Mouse (Mus musculus) forebrain, embryonic 13.5 days (tissue): ENCODE results near the gene Adgrl1. TPM values are rescaled to one million over a fixed set of nuclear protein-coding genes. Genes with fewer than 3 reads are reported as not detected.

Experiments used
- ATAC-seq: fragments of 200-750 bp; cut with Nextera tagmentation; 2 replicates; pipeline ENCODE4 v1.8.0; 2017
- H3K27ac ChIP-seq: fragments of 300-500 bp; sonication (generic); 2 replicates; pipeline ENCODE4 v1.5.1; 2015; ENCODE audit warnings: inconsistent platforms, mild to moderate bottlenecking, moderate library complexity
- H3K27me3 ChIP-seq: fragments of 300-500 bp; sonication (generic); 2 replicates; pipeline ENCODE4 v1.6.1; 2015; ENCODE audit warnings: mild to moderate bottlenecking, inconsistent platforms
- H3K36me3 ChIP-seq: fragments of 300-500 bp; sonication (generic); 2 replicates; pipeline ENCODE4 v1.6.1; 2015; ENCODE audit warnings: mild to moderate bottlenecking, inconsistent platforms; ENCODE audit not compliant: poor library complexity, severe bottlenecking
- H3K4me1 ChIP-seq: fragments of 300-500 bp; sonication (generic); 2 replicates; pipeline ENCODE4 v1.6.1; 2015; ENCODE audit warnings: inconsistent platforms
- H3K4me2 ChIP-seq: fragments of 300-500 bp; sonication (generic); 2 replicates; pipeline ENCODE4 v1.6.1; 2015; ENCODE audit warnings: inconsistent platforms, mild to moderate bottlenecking, moderate library complexity
- H3K4me3 ChIP-seq: fragments of 300-500 bp; sonication (generic); 2 replicates; pipeline ENCODE4 v1.5.1; 2015; ENCODE audit warnings: mild to moderate bottlenecking, inconsistent platforms
- H3K9ac ChIP-seq: fragments of 300-500 bp; sonication (generic); 2 replicates; pipeline ENCODE4 v1.6.1; 2015; ENCODE audit warnings: mild to moderate bottlenecking, inconsistent platforms
- H3K9me3 ChIP-seq: fragments of 300-500 bp; sonication (generic); replicated peaks from 2 replicates; pipeline ENCODE4 v1.6.1; 2016; ENCODE audit warnings: inconsistent platforms
- WGBS: fragments of 180-500 bp; shearing (Covaris S2); methylation state at CpG from one replicate; pipeline ENCODE4 v1.1.7; 2015; 5-methylcytosine and 5-hydroxymethylcytosine counted together
- polyA plus RNA-seq: library from polyadenylated mRNA; unstranded; fragments of >200 nt; fragmentation: Nextera tagmentation; extraction: Ambion mirVana; gene quantifications from 2 replicates; pipeline ENCODE4 v1.2.1, GENCODE M21; 2015

Adgrl1 gene
- polyA plus RNA-seq, 1 experiment from 2014 or later = 32.8 TPM

GRCm38 (mm10) chr8:83934994-83935393 is 35.1 kb downstream of the Adgrl1 start:
- Histone ChIP-seq H3K9me3 (no peaks in the 10 kb centered on the region), H3K4me1 (no peaks in the 10 kb centered on the region), H3K27ac (no peak overlapping the region), H3K9ac (no peak overlapping the region), H3K4me3 (no peak overlapping the region), H3K27me3 (no peaks in the 10 kb centered on the region), H3K4me2 (no peak overlapping the region), H3K36me3 (peaks cover 99% of the 10 kb centered on the region)
- 74% methylated on average over 2 of the region's 2 CpGs for WGBS
- ATAC-seq = no peak

GRCm38 (mm10) chr8:83935435-83935834 is 35.5 kb downstream of the Adgrl1 start:
- Histone ChIP-seq H3K27ac (no peak overlapping the region), H3K4me1 (no peaks in the 10 kb centered on the region), H3K4me2 (no peak overlapping the region), H3K9me3 (no peaks in the 10 kb centered on the region), H3K4me3 (no peak overlapping the region), H3K36me3 (peaks cover 98% of the 10 kb centered on the region), H3K9ac (no peak overlapping the region), H3K27me3 (no peaks in the 10 kb centered on the region)
- 94% methylated on average over 8 of the region's 8 CpGs for whole genome bisulfite sequencing
- no peak for ATAC-seq

DNA sequence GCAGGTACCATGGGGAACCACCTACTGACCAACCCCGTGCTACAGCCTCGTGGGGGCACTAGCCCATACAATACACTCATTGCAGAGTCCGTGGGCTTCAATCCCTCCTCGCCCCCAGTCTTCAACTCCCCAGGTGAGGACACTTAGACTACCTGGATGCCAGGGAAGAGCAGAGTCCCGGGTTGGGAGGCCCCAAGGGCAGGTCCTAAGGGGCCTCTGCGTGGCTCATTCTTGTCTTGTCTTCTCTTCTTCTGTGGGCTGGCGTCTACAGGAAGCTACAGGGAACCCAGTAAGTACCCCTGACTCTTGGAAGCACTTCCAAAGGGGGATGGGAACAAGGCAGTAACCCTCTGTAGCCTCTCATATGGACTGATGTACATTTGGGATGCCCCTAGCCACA is 37.7 kb downstream of the Adgrl1 start:
- 95% methylated on average over 7 of the region's 7 CpGs for WGBS
- Histone ChIP-seq H3K4me2 (no peak overlapping the region), H3K27me3 (no peaks in the 10 kb centered on the region), H3K27ac (no peak overlapping the region), H3K36me3 (peaks cover 76% of the 10 kb centered on the region), H3K9me3 (no peaks in the 10 kb centered on the region), H3K9ac (no peak overlapping the region), H3K4me1 (no peaks in the 10 kb centered on the region), H3K4me3 (no peak overlapping the region)
- no peak for ATAC-seq

DNA sequence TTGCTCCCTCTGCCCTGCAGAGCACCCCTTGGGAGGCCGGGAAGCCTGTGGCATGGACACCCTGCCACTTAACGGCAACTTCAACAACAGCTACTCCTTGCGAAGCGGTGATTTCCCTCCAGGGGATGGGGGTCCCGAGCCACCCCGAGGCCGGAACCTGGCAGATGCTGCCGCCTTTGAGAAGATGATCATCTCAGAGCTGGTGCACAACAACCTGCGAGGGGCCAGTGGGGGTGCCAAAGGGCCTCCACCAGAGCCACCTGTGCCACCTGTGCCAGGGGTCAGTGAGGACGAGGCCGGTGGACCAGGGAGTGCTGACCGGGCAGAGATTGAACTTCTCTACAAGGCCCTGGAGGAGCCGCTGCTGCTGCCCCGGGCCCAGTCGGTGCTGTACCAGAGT is 38.4 kb downstream of the Adgrl1 start:
- ATAC-seq = no peak
- no peak overlapping the region for H3K9ac ChIP-seq
- H3K27ac ChIP-seq = no peak overlapping the region
- H3K9me3 ChIP-seq = no peaks in the 10 kb centered on the region
- H3K36me3 ChIP-seq = peaks cover 69% of the 10 kb centered on the region
- H3K27me3 ChIP-seq = no peaks in the 10 kb centered on the region
- no peak overlapping the region for H3K4me3 ChIP-seq
- H3K4me1 ChIP-seq = no peaks in the 10 kb centered on the region
- no peak overlapping the region for H3K4me2 ChIP-seq
- WGBS = 93% methylated on average over 15 of the region's 15 CpGs

DNA sequence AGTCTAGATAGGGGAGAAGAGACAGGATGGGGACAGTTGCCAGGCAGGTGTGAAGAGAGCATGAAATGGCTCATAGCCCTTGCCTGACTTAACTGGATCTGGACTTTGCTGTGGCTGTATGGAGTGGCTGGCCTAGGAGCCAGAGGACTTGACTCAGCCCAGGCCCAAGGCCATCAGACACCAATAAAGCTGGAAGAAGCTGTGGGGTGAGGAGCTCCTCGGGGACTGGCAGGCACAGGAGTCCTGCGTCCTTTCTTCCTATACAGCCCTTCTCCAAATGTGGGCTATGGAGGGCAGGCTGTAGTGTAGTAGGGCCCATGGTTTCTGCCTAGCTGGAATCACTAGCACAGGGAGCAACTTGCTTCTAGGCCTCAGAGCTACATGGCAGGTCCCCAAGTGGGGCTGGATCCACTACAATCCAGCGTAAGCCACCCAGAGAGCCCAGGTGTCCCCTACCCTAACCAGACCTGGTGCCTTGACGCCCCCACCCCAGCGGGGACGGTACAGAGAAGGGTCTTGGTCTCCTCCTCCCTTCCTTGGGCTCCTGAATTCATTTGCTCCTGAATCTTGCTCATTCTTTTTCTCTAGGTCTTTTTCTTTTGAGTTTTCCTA is 41.3 kb downstream of the Adgrl1 start:
- no peaks in the 10 kb centered on the region for H3K27me3 ChIP-seq

GRCm38 (mm10) chr8:83942446-83942845 is 42.5 kb downstream of the Adgrl1 start:
- no peak overlapping the region for H3K4me2 ChIP-seq
- no peak for ATAC-seq
- peaks cover 28% of the 10 kb centered on the region for H3K36me3 ChIP-seq
- H3K27ac ChIP-seq = no peak overlapping the region
- WGBS = 87% methylated on average over 1 of the region's 1 CpGs
- no peak overlapping the region for H3K4me3 ChIP-seq
- H3K9me3 ChIP-seq = no peaks in the 10 kb centered on the region
- no peaks in the 10 kb centered on the region for H3K4me1 ChIP-seq
- H3K9ac ChIP-seq = no peak overlapping the region
- no peaks in the 10 kb centered on the region for H3K27me3 ChIP-seq

More for the DNA sequence above, 41.3 kb downstream of the Adgrl1 start:
- 70% methylated on average over 6 of the region's 6 CpGs for WGBS
- no peak overlapping the region for H3K27ac ChIP-seq
- H3K4me3 ChIP-seq = no peak overlapping the region
- H3K36me3 ChIP-seq = peaks cover 41% of the 10 kb centered on the region
- no peak for ATAC-seq
- no peak overlapping the region for H3K4me2 ChIP-seq
- H3K4me1 ChIP-seq = no peaks in the 10 kb centered on the region
- H3K9ac ChIP-seq = no peak overlapping the region
- H3K9me3 ChIP-seq = no peaks in the 10 kb centered on the region

DNA sequence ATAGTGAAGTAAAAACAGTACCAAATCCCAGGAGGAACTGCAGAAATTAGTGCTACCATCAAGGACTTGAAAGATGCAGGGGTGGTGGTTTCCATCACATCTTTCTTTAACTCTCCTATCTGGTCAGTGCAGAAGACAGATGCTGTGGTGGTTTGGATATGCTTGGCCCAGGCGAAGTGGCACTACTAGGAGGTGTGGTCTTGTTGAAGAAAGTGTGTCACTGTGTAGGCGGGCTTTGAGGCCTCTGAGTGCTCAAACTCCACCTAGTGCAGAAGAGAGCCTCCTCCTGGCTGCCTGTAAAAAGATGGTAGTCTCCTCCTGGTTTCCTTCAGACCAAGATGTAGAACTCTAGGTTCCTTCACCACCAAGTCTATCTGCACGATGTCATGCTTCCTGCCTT is 45.6 kb downstream of the Adgrl1 start:
- H3K27me3 ChIP-seq = no peaks in the 10 kb centered on the region
- H3K4me1 ChIP-seq = no peaks in the 10 kb centered on the region
- no peak overlapping the region for H3K27ac ChIP-seq
- H3K4me3 ChIP-seq = no peak overlapping the region
- no peaks in the 10 kb centered on the region for H3K36me3 ChIP-seq
- 70% methylated on average over 3 of the region's 3 CpGs for WGBS
- H3K9ac ChIP-seq = no peak overlapping the region
- H3K4me2 ChIP-seq = no peak overlapping the region
- H3K9me3 ChIP-seq = no peaks in the 10 kb centered on the region
- no peak for ATAC-seq

DNA sequence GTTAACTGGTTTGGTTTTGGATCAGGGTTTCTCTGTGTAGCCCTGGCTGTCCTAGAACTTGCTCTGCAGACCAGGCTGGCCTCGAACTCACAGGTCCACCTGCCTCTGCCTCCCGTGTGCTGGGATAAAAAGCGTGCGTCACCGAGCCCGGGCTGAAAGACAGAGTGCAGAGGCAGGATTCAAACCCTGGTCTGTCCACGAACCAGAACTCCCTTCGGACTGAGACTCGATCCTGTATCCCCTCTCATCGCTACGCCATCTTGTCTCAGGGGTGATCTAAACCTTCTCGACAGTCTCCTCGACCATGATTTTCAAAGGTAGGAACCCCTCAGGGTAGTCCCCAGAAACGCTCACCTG is 54.8 kb downstream of the Adgrl1 start:
- Histone ChIP-seq H3K27me3 (no peaks in the 10 kb centered on the region), H3K4me3 (peak overlapping the region; percentile 71), H3K4me2 (peak overlapping the region; percentile 89), H3K4me1 (peaks cover 17% of the 10 kb centered on the region), H3K36me3 (no peaks in the 10 kb centered on the region), H3K9ac (peak overlapping the region; percentile 61), H3K9me3 (no peaks in the 10 kb centered on the region), H3K27ac (peak overlapping the region; percentile 62)
- WGBS = 1% methylated on average over 14 of the region's 14 CpGs
- no peak for ATAC-seq

GRCm38 (mm10) chr8:83955106-83955957 is 55.4 kb downstream of the Adgrl1 start, which contains the start of the genes Gm10644 and Asf1b:
Gene Gm10644 (minus strand): TSS chr8:83955205.
Gene Asf1b (plus strand): TSS chr8:83955507.
- WGBS = under 1% methylated on average over 75 of the region's 75 CpGs
- Histone ChIP-seq H3K27me3 (no peaks in the 10 kb centered on the region), H3K9ac (peak within 1 kb of the TSS; percentile 73), H3K9me3 (no peaks in the 10 kb centered on the region), H3K27ac (peak within 1 kb of the TSS; percentile 62), H3K4me2 (peak within 1 kb of the TSS; percentile 89), H3K36me3 (no peaks in the 10 kb centered on the region), H3K4me3 (peak within 1 kb of the TSS; percentile 71), H3K4me1 (peaks cover 17% of the 10 kb centered on the region)
- peak; percentile 100 for ATAC-seq

DNA sequence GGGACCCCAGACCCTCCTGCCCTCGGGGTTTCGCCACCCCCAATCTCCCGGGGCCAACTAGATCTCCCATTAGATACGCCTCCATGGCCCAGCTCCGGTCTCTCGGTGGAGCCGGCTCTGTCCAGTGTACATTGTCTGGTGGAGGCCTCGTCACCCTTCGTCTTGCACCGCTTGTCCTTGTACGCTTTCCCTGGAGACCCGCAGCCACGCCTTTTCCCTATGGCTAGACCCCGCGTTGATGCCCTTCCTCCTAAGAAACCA is 56.0 kb downstream of the Adgrl1 start:
- Histone ChIP-seq H3K27ac (no peak overlapping the region), H3K9ac (peak overlapping the region; percentile 73), H3K4me2 (peak overlapping the region; percentile 89), H3K27me3 (no peaks in the 10 kb centered on the region), H3K4me3 (peak overlapping the region; percentile 71), H3K36me3 (no peaks in the 10 kb centered on the region), H3K4me1 (peaks cover 17% of the 10 kb centered on the region), H3K9me3 (no peaks in the 10 kb centered on the region)
- no peak for ATAC-seq
- 1% methylated on average over 15 of the region's 15 CpGs for WGBS

DNA sequence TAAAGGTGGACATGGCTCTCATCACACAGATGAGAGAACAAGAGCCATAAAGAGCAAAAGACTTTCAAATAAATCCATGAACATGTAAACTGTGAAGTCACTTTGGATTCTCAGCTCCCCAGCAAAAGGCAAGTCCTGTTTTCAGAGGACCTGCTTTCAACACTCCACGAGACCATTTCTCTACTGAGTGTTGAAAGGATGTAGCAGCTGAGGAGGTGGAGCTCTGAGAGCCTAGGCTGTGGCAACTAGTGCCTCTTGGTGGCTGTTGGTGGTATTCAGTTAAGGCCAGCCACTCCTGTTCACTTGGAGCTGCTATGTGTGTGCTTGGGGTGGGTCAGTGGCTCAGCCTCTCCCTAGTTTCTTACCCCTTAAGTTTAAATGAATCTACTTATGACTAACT is 56.9 kb downstream of the Adgrl1 start:
- ATAC-seq = no peak
- H3K27me3 ChIP-seq = no peaks in the 10 kb centered on the region
- H3K4me2 ChIP-seq = peak overlapping the region; percentile 89
- no peaks in the 10 kb centered on the region for H3K36me3 ChIP-seq
- H3K4me1 ChIP-seq = peaks cover 17% of the 10 kb centered on the region
- no peaks in the 10 kb centered on the region for H3K9me3 ChIP-seq
- H3K9ac ChIP-seq = peak overlapping the region; percentile 73
- H3K27ac ChIP-seq = no peak overlapping the region
- WGBS = 14% methylated on average over 1 of the region's 1 CpGs
- peak overlapping the region; percentile 71 for H3K4me3 ChIP-seq

DNA sequence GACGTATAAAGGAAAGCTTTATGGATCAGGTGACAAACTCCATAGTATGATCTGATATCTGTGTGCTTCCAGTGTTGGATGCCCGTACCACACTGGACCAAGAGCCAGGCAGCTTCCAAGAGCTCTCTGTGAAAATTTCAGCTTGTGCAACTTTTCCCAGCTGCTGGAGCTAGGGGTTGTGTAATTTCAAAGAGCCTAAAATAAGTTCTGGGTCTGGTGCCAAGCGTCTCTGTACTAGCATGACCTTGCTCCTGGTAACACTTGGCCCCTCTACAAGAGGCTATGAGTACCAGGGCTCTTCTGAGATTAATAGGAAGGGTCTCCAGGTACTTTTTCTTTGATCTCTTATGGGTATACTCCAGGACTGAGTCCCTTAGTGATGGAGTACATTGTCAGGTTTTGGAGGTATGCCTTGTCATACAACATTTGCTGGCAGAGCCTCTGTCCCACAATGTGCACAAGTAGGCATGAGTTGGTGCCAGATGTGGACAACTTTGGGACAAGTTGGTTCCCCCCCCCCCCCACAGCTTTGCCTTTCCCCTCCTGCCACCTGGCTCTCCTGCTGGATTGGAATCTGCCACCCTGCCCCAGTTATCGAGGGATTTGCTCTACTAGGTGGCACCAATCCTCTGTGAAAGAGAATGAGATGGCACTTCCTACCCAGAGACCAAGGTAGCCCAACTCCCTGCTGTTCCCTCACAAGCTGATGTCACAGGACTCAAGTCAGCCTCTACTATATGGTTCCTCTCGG is 64.3 kb downstream of the Adgrl1 start:
- 88% methylated on average over 5 of the region's 5 CpGs for WGBS
- Histone ChIP-seq H3K27me3 (no peaks in the 10 kb centered on the region), H3K27ac (no peak overlapping the region), H3K9me3 (no peaks in the 10 kb centered on the region), H3K36me3 (peaks cover 31% of the 10 kb centered on the region), H3K4me2 (no peak overlapping the region), H3K4me1 (no peaks in the 10 kb centered on the region), H3K9ac (no peak overlapping the region), H3K4me3 (no peak overlapping the region)
- ATAC-seq = no peak
